Mouse (Mus musculus) embryonic facial prominence, embryonic 14.5 days (tissue): ENCODE results near the gene Aff4. TPM values are rescaled to one million over a fixed set of nuclear protein-coding genes. Genes with fewer than 3 reads are reported as not detected.

ENCODE experiments used
- ATAC-seq: fragments of 200-750 bp; cut with Nextera tagmentation; 2 replicates; pipeline ENCODE4 v1.8.0; 2017; ENCODE audit warnings: low read depth, moderate number of reproducible peaks, moderate TSS enrichment
- DNase-seq: peaks from one replicate; pipeline ENCODE4 v3.0.0-alpha.2; 2015; ENCODE audit warnings: low spot score
- H3K27ac ChIP-seq: fragments of 300-500 bp; sonication (generic); replicated peaks from 2 replicates; pipeline ENCODE4 v1.5.1; 2014; ENCODE audit warnings: low read depth, mild to moderate bottlenecking, low read length, moderate library complexity
- H3K27me3 ChIP-seq: fragments of 300-500 bp; sonication (generic); replicated peaks from 2 replicates; pipeline ENCODE4 v1.6.1; 2014; ENCODE audit warnings: low read length; ENCODE audit not compliant: control insufficient read depth, insufficient read depth
- H3K36me3 ChIP-seq: fragments of 300-500 bp; sonication (generic); 2 replicates; pipeline ENCODE4 v1.6.1; 2014; ENCODE audit warnings: low read length, mixed read lengths; ENCODE audit not compliant: control insufficient read depth, insufficient read depth
- H3K4me1 ChIP-seq: fragments of 300-500 bp; sonication (generic); 2 replicates; pipeline ENCODE4 v1.6.1; 2014; ENCODE audit warnings: antibody characterized with exemption, low read length; ENCODE audit not compliant: control insufficient read depth, insufficient read depth
- H3K4me2 ChIP-seq: fragments of 300-500 bp; sonication (generic); 2 replicates; pipeline ENCODE4 v1.6.1; 2014; ENCODE audit warnings: low read depth, mild to moderate bottlenecking, low read length, moderate library complexity, mixed read lengths
- H3K4me3 ChIP-seq: fragments of 300-500 bp; sonication (generic); 2 replicates; pipeline ENCODE4 v1.5.1; 2014; ENCODE audit warnings: low read depth, mild to moderate bottlenecking, low read length
- H3K9ac ChIP-seq: fragments of 300-500 bp; sonication (generic); 2 replicates; pipeline ENCODE4 v1.6.1; 2014; ENCODE audit warnings: low read depth, mild to moderate bottlenecking, low read length, moderate library complexity, mixed read lengths
- H3K9me3 ChIP-seq: fragments of 300-500 bp; sonication (generic); 2 replicates; pipeline ENCODE4 v1.6.1; 2016; ENCODE audit warnings: low read length; ENCODE audit not compliant: control insufficient read depth
- WGBS: fragments of 180-500 bp; shearing (Covaris S2); extraction: QIAGEN DNeasy Blood & Tissue Kit; methylation state at CpG from one replicate; pipeline ENCODE4 v1.1.7; 2014; 5-methylcytosine and 5-hydroxymethylcytosine counted together
- polyA plus RNA-seq: library from polyadenylated mRNA; unstranded; fragments of >200 nt; fragmentation: Nextera tagmentation; extraction: Ambion mirVana; gene quantifications from 2 replicates; pipeline ENCODE4 v1.2.1, GENCODE M21; 2014

The Aff4 gene
- polyA plus RNA-seq, 1 experiment from 2014 or later, result 59.7 TPM

GRCm38 (mm10) chr11:53428716-53429057 lies 78.1 kb downstream of the Aff4 start:
- no peaks in the 10 kb centered on the region for H3K27me3 ChIP-seq
- H3K27ac ChIP-seq, result no peak overlapping the region
- ATAC-seq, result no peak
- no peak overlapping the region for H3K9ac ChIP-seq
- no peak for DNase-seq
- H3K4me2 ChIP-seq, result no peak overlapping the region
- no peak overlapping the region for H3K4me3 ChIP-seq
- H3K4me1 ChIP-seq, result peaks cover 7% of the 10 kb centered on the region
- 96% methylated on average over 5 of the region's 5 CpGs for WGBS
- peaks cover 16% of the 10 kb centered on the region; the same call in 1 of the 2 replicates for H3K36me3 ChIP-seq
- no peaks in the 10 kb centered on the region for H3K9me3 ChIP-seq

- no peak overlapping the region for H3K9ac ChIP-seq
- no peaks in the 10 kb centered on the region for H3K27me3 ChIP-seq
- H3K27ac ChIP-seq, result no peak overlapping the region
- H3K36me3 ChIP-seq, result peaks cover 16% of the 10 kb centered on the region; the same call in 1 of the 2 replicates
- no peak for DNase-seq
- H3K4me1 ChIP-seq, result peaks cover 7% of the 10 kb centered on the region
- H3K9me3 ChIP-seq, result no peaks in the 10 kb centered on the region
- ATAC-seq, result no peak
- H3K4me2 ChIP-seq, result peak overlapping the region; percentile 92
- peak overlapping the region; percentile 90 for H3K4me3 ChIP-seq
Observed at GRCm38 (mm10) chr11:53429182-53429581, 78.5 kb downstream of the Aff4 start.

GRCm38 (mm10) chr11:53430300-53430669 lies 79.7 kb downstream of the Aff4 start:
- H3K36me3 ChIP-seq, result peaks cover 16% of the 10 kb centered on the region; the same call in 1 of the 2 replicates
- WGBS, result under 1% methylated on average over 30 of the region's 34 CpGs
- peak overlapping the region; percentile 90 for H3K4me3 ChIP-seq
- DNase-seq (no peak), ATAC-seq (peak; percentile 45)
- H3K27me3 ChIP-seq, result no peaks in the 10 kb centered on the region
- H3K4me2 ChIP-seq, result peak overlapping the region; percentile 92
- H3K27ac ChIP-seq, result peak overlapping the region; percentile 88
- H3K9ac ChIP-seq, result peak overlapping the region; percentile 94
- peaks cover 7% of the 10 kb centered on the region for H3K4me1 ChIP-seq
- H3K9me3 ChIP-seq, result no peaks in the 10 kb centered on the region

GRCm38 (mm10) chr11:53430670-53431346 lies 80.2 kb downstream of the Aff4 start, which contains the start of the genes Uqcrq and Gdf9:
Gene Uqcrq, minus strand, starts transcription at chr11:53430831.
Gene Gdf9, plus strand, starts transcription at chr11:53431023.
- Histone ChIP-seq H3K27me3 (no peaks in the 10 kb centered on the region), H3K36me3 (peaks cover 16% of the 10 kb centered on the region; the same call in 1 of the 2 replicates), H3K9ac (peak within 1 kb of the TSS; percentile 94), H3K4me2 (peak within 1 kb of the TSS; percentile 92), H3K4me1 (peaks cover 7% of the 10 kb centered on the region), H3K9me3 (no peaks in the 10 kb centered on the region), H3K4me3 (peak within 1 kb of the TSS; percentile 90), H3K27ac (peak within 1 kb of the TSS; percentile 88)
- peak; percentile 100 for DNase-seq
- under 1% methylated on average over 44 of the region's 44 CpGs for WGBS
- ATAC-seq, result peak; percentile 93

- H3K27me3 ChIP-seq, result no peaks in the 10 kb centered on the region
- peak; percentile 19 for ATAC-seq
- H3K9me3 ChIP-seq, result no peaks in the 10 kb centered on the region
- peaks cover 16% of the 10 kb centered on the region; the same call in 1 of the 2 replicates for H3K36me3 ChIP-seq
- peak overlapping the region; percentile 88 for H3K27ac ChIP-seq
- H3K4me3 ChIP-seq, result peak overlapping the region; percentile 90
- H3K4me2 ChIP-seq, result peak overlapping the region; percentile 92
- H3K9ac ChIP-seq, result peak overlapping the region; percentile 94
- no peak for DNase-seq
- peaks cover 7% of the 10 kb centered on the region for H3K4me1 ChIP-seq
- WGBS, result 20% methylated on average over 9 of the region's 9 CpGs
Observed at GRCm38 (mm10) chr11:53431347-53432056, 80.9 kb downstream of the Aff4 start.

DNA sequence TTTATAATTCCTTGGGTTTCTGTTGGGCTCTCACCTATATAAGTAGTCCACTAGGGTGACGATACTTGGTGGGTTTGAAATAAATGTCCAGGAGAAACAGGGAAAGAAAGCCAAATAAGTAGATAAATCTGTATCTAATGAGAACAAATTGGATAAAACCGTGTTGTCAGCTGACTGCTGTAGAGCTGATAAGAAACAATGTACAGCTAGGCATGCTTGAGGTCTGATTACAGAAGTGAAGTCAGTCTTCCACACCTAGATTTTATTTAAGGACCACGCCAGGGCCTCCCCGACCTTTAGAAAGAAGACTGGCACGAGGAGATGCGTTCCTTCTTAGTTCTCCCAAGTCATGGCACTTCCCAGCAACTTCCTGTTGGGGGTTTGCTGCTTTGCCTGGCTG lies 82.4 kb downstream of the Aff4 start:
- DNase-seq, result no peak
- no peaks in the 10 kb centered on the region for H3K27me3 ChIP-seq
- no peak for ATAC-seq
- H3K4me1 ChIP-seq, result peaks cover 7% of the 10 kb centered on the region
- H3K36me3 ChIP-seq, result peaks cover 12% of the 10 kb centered on the region; the same call in 1 of the 2 replicates
- H3K4me2 ChIP-seq, result no peak overlapping the region
- H3K9ac ChIP-seq, result no peak overlapping the region
- H3K27ac ChIP-seq, result no peak overlapping the region
- 58% methylated on average over 6 of the region's 6 CpGs for WGBS
- H3K9me3 ChIP-seq, result no peaks in the 10 kb centered on the region
- H3K4me3 ChIP-seq, result no peak overlapping the region

DNA sequence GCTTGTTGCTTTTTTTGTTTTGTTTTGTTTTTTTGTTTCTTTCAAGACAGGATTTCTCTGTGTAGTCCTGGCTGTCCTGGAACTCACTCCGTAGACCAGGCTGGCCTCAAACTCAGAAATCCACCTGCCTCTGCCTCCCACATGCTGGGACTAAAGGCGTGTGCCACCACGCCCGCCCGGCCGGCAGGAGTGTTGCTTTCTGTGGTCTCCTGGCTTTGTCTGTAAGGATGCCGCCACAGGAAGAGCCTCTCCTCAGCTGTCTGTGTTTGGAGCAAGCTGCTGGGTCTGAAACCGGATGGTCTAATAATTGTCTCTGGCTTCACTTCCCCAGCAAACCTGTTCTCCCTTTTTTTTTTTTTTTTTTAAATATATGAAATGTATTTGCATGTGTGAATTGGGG lies 84.9 kb downstream of the Aff4 start:
- H3K27me3 ChIP-seq, result no peaks in the 10 kb centered on the region
- H3K4me1 ChIP-seq, result no peaks in the 10 kb centered on the region; the same call in 1 of the 2 replicates
- 86% methylated on average over 8 of the region's 8 CpGs for WGBS
- no peaks in the 10 kb centered on the region for H3K36me3 ChIP-seq
- no peak overlapping the region for H3K4me3 ChIP-seq
- H3K4me2 ChIP-seq, result no peak overlapping the region
- DNase-seq (no peak), ATAC-seq (no peak)
- no peak overlapping the region for H3K9ac ChIP-seq
- H3K27ac ChIP-seq, result no peak overlapping the region
- H3K9me3 ChIP-seq, result no peaks in the 10 kb centered on the region

DNA sequence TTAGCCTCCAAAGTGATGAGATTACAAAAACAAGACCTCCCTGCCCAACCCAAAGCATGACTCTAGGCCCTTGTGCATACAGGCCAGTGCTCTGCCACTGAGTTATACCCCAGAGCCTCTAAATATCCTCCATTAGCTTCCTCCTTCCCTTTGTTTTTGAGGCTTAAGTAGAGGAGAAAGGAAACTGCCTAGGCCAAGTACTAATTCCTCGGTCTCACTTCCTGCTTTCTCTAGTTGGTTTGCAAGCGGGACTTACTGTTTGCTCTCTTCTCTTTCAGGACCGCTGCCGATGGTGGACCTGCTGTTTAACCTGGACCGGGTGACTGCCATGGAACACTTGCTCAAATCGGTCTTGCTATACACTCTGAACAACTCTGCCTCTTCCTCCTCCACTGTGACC lies 85.7 kb downstream of the Aff4 start:
- 91% methylated on average over 6 of the region's 6 CpGs for WGBS
- no peaks in the 10 kb centered on the region for H3K36me3 ChIP-seq
- no peaks in the 10 kb centered on the region for H3K27me3 ChIP-seq
- DNase-seq (no peak), ATAC-seq (no peak)
- no peaks in the 10 kb centered on the region; the same call in 1 of the 2 replicates for H3K4me1 ChIP-seq
- no peak overlapping the region for H3K27ac ChIP-seq
- H3K9me3 ChIP-seq, result no peaks in the 10 kb centered on the region
- H3K9ac ChIP-seq, result no peak overlapping the region
- H3K4me3 ChIP-seq, result no peak overlapping the region
- H3K4me2 ChIP-seq, result no peak overlapping the region
